8 mouse cellular contexts compared by ENCODE assay signal in genomic region chr2:45112891-45113683, GRCm38 (mm10). TPM values are rescaled to one million over a fixed set of nuclear protein-coding genes. Genes with fewer than 3 reads are reported as not detected.
DNase-seq lines count a peak whose midpoint lies in the region; ATAC-seq and TF ChIP-seq lines count a peak whose summit lies in the region.

No protein-coding gene starts in this region.

- H3K36me3 ChIP-seq in small intestine, adult 2 months (ENCODE audit: control insufficient read depth, insufficient read depth, low read length): no peaks in the 10 kb centered on the region

- DNase-seq in 3T3-L1 (ENCODE audit: low read depth, low spot score) (peak; percentile 93), NIH3T3 (ENCODE audit: low read depth) (peak; percentile 90)
- DNase-seq in heart, postnatal 25 days (ENCODE audit: low spot score): peak; percentile 36
- peak; percentile 49 to 70 for DNase-seq in kidney, postnatal 4 days
- DNase-seq in lung, postnatal 4 days: peak; percentile 68
- no peak for DNase-seq in urinary bladder, postnatal 10 days (ENCODE audit: low spot score)

- H3K27me3 ChIP-seq in small intestine, adult 2 months (ENCODE audit: control insufficient read depth, insufficient read depth, low read length): peaks cover 58% of the 10 kb centered on the region

- intact Hi-C loops in heart, postnatal 25 days (cut with DNase I): loop anchor here (5.0 to 10.0 kb wide), 2 partner anchors 186 to 548 kb away; partner anchors contain the start of gene Gtdc1

- H3K4me1 ChIP-seq in small intestine, adult 2 months (ENCODE audit: control insufficient read depth, insufficient read depth, insufficient read length, low read length): no peaks in the 10 kb centered on the region; the same call in 1 of the 2 replicates

- H3K4me3 ChIP-seq in small intestine, adult 2 months (ENCODE audit: low read depth, low read length): peak overlapping the region; percentile 62

- TF ChIP-seq CTCF in small intestine, adult 2 months (IDR thresholded peaks at IDR 0.05; ENCODE audit: extremely low read depth, insufficient read length, insufficient replicate concordance, low read depth, low read length): 0 out of 2 replicates have a peak, but pooled peaks have one; percentile 9

- ATAC-seq in erythroid progenitor cell, adult 5-6 weeks (replicated peaks; ENCODE audit: low FRiP score, poor library complexity, severe bottlenecking): peak; percentile 36

- WGBS in small intestine, adult 2 months: 4% methylated on average over 23 of the region's 25 CpGs

- peak overlapping the region; percentile 72 for H3K27ac ChIP-seq in small intestine, adult 2 months (ENCODE audit: insufficient read depth, low read depth, low read length)

- no peak for TF ChIP-seq POLR2A in small intestine, adult 2 months (IDR thresholded peaks at IDR 0.05; ENCODE audit: low read depth, low read length)

RNA-seq across cellular contexts. Expression of gene Zeb2, which starts 4.1 kb away (rescaled TPM):
- 45.8 and 49.9 TPM in 2 replicates for total RNA-seq in erythroid progenitor cell, adult 5-6 weeks (2015; ENCODE audit: low replicate concordance)
- 34.3 and 60.1 TPM in 2 replicates for total RNA-seq in erythroid progenitor cell, adult 5-6 weeks (2017; ENCODE audit: low replicate concordance)
- 10 to 100 TPM; 57.4 to 60.3 TPM for total RNA-seq in heart, postnatal 25 days (2021)
- polyA plus RNA-seq in small intestine, adult 2 months (2012; rRNA removed): 3.1 and 3.7 TPM in 2 replicates
